Mouse (Mus musculus) heart, postnatal 36 days (tissue): ENCODE measurements at regions not wholly inside any gene's neighbourhood (a gene's known extent, or its start where the extent isn't known, plus 50 kb on each side); places are given as distances from the start of the nearest gene placed in this dataset.
"Not testable (repeated sequence)": the region's sequence is repeated elsewhere in the genome, so short reads cannot be mapped to it uniquely, and the experiment has no call there.

Experiments used
- DNase-seq, 2 experiments: peaks; one replicate each; pipeline ENCODE4 v3.0.0; 2021 to 2022
- intact Hi-C: fragments of 180-260 bp; cut with DNase I; formaldehyde crosslinking; loops from one replicate; pipeline ENCODE4 v1.15.1; 2025

GRCm38 (mm10) chr12:113597163-113597562 lies 53.5 kb downstream of the Adam6a start:
- intact Hi-C loops, DNase-seq: not testable (repeated sequence)

GRCm38 (mm10) chr12:113610924-113611323 lies 67.2 kb downstream of the Adam6a start:
- intact Hi-C loops, result no loop called here

GRCm38 (mm10) chr12:113625221-113625620 lies 81.5 kb downstream of the Adam6a start:
- intact Hi-C loops, DNase-seq: not testable (repeated sequence)

More at GRCm38 (mm10) chr12:113610924-113611323, 67.2 kb downstream of the Adam6a start:
- DNase-seq, result peak in 1 of 2 experiments; percentile 21

- intact Hi-C loops, result not testable (repeated sequence)
These were observed 87.1 kb downstream of the Adam6a start for GRCm38 (mm10) chr12:113630803-113631202.

More at GRCm38 (mm10) chr12:113630803-113631202, 87.1 kb downstream of the Adam6a start:
- not testable (repeated sequence) for DNase-seq
